Mouse (Mus musculus) lung, postnatal 0 days (tissue): ENCODE results near the gene Stx8. TPM values are rescaled to one million over a fixed set of nuclear protein-coding genes. Genes with fewer than 3 reads are reported as not detected.

Source experiments
- ATAC-seq: fragments of 200-750 bp; cut with Nextera tagmentation; 2 replicates; pipeline ENCODE4 v1.8.0; 2017; ENCODE audit warnings: moderate library complexity
- DNase-seq: peaks from one replicate; pipeline ENCODE4 v3.0.0-alpha.2; 2016; ENCODE audit warnings: low spot score
- H3K27ac ChIP-seq: fragments of 300-500 bp; sonication (generic); 2 replicates; pipeline ENCODE4 v1.5.1; 2014; ENCODE audit warnings: antibody characterized with exemption, mild to moderate bottlenecking, low read length, mixed read lengths
- H3K27me3 ChIP-seq: fragments of 300-500 bp; sonication (generic); replicated peaks from 2 replicates; pipeline ENCODE4 v1.6.1; 2014; ENCODE audit warnings: low read length, mixed read lengths; ENCODE audit not compliant: insufficient read depth
- H3K36me3 ChIP-seq: fragments of 300-500 bp; sonication (generic); 2 replicates; pipeline ENCODE4 v1.6.1; 2014; ENCODE audit warnings: low read length, mixed read lengths; ENCODE audit not compliant: insufficient read depth
- H3K4me1 ChIP-seq: fragments of 300-500 bp; sonication (generic); 2 replicates; pipeline ENCODE4 v1.6.1; 2014; ENCODE audit warnings: antibody characterized with exemption, low read depth, low read length, mixed read lengths; ENCODE audit not compliant: insufficient read depth
- H3K4me2 ChIP-seq: fragments of 300-500 bp; sonication (generic); replicated peaks from 2 replicates; pipeline ENCODE4 v1.6.1; 2014; ENCODE audit warnings: low read depth, mild to moderate bottlenecking, low read length, moderate library complexity, mixed read lengths
- H3K4me3 ChIP-seq: fragments of 300-500 bp; sonication (generic); 2 replicates; pipeline ENCODE4 v1.5.1; 2014; ENCODE audit warnings: low read depth, low read length
- H3K9ac ChIP-seq: fragments of 300-500 bp; sonication (generic); replicated peaks from 2 replicates; pipeline ENCODE4 v1.6.1; 2014; ENCODE audit warnings: low read depth, mild to moderate bottlenecking
- H3K9me3 ChIP-seq: fragments of 300-500 bp; sonication (generic); 2 replicates; pipeline ENCODE4 v1.6.1; 2016; ENCODE audit warnings: low read length, mixed read lengths
- CTCF ChIP-seq: IDR thresholded peaks from 2 replicates; pipeline ENCODE4 v1.5.1; 2016; ENCODE audit warnings: antibody characterized with exemption, mild to moderate bottlenecking
- EP300 ChIP-seq: IDR thresholded peaks from 2 replicates; pipeline ENCODE4 v1.6.1; 2016; ENCODE audit warnings: antibody characterized with exemption, mild to moderate bottlenecking, control low read depth
- WGBS: fragments of 180-500 bp; shearing (Covaris S2); extraction: QIAGEN DNeasy Blood & Tissue Kit; methylation state at CpG from one replicate; pipeline ENCODE4 v1.1.7; 2014; 5-methylcytosine and 5-hydroxymethylcytosine counted together
- polyA plus RNA-seq: library from polyadenylated mRNA; unstranded; fragments of >200 nt; fragmentation: Nextera tagmentation; extraction: Ambion mirVana; gene quantifications from 2 replicates; pipeline ENCODE4 v1.2.1, GENCODE M21; 2015

The Stx8 gene
- polyA plus RNA-seq, 1 experiment from 2014 or later, result 72.5 TPM

DNA sequence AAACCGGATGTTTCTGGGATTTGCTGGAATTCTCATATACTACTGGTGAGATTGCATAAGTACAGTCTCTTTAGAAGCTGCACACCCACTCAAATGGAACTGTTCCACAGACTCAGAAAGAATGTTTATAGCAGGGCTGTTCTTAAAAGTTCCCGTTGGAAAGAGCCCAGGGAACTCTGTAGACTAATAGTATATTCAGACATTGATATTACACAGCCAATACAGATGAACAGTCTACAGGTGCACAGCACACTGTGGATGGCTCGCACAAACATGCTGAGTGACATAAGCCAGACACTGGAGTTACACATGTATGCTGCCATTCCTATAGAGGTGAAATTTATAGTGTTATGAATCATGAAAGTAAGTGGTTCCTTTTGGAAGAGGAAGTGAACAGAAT lies 32.9 kb downstream of the Stx8 start:
- Histone ChIP-seq H3K9ac (no peak overlapping the region), H3K4me1 (no peaks in the 10 kb centered on the region), H3K27ac (no peak overlapping the region), H3K4me3 (no peak overlapping the region), H3K9me3 (no peaks in the 10 kb centered on the region), H3K36me3 (no peaks in the 10 kb centered on the region), H3K4me2 (no peak overlapping the region), H3K27me3 (no peaks in the 10 kb centered on the region)
- WGBS, result 68% methylated on average over 3 of the region's 3 CpGs
- no peak for ATAC-seq
- no peak for DNase-seq
- no peak for TF ChIP-seq CTCF
- TF ChIP-seq EP300, result no peak

GRCm38 (mm10) chr11:67999629-68000028 lies 33.6 kb downstream of the Stx8 start:
- H3K4me3 ChIP-seq, result no peak overlapping the region
- no peaks in the 10 kb centered on the region for H3K36me3 ChIP-seq
- ATAC-seq (no peak), DNase-seq (peak; percentile 48)
- H3K9ac ChIP-seq, result no peak overlapping the region
- H3K4me1 ChIP-seq, result no peaks in the 10 kb centered on the region
- 64% methylated on average over 5 of the region's 5 CpGs for WGBS
- no peak overlapping the region for H3K27ac ChIP-seq
- TF ChIP-seq EP300 (no peak), CTCF (peak; percentile 63)
- no peaks in the 10 kb centered on the region for H3K27me3 ChIP-seq
- no peaks in the 10 kb centered on the region for H3K9me3 ChIP-seq
- no peak overlapping the region for H3K4me2 ChIP-seq

DNA sequence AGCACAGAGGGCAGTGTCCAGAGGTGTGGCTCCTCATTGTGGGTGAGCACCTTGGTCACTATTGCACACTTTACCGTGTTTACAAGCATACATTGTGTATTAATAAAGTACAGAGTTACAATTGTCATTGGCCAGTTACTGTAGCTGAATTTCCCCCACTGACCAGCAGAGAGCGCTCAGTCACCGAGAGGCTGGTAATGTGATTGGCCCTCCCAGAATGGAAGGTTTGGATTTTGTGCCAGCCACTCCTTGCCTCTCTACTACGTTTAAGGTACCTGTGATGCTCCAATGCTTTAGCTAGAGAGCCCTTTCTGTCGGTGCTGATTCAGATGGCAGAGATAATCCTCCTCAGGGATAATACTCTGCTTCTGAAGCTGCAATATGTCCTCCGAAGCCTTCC lies 38.2 kb downstream of the Stx8 start:
- ATAC-seq (peak; percentile 53), DNase-seq (peak; percentile 82)
- Histone ChIP-seq H3K9ac (no peak overlapping the region), H3K4me2 (no peak overlapping the region), H3K9me3 (no peaks in the 10 kb centered on the region), H3K27ac (no peak overlapping the region), H3K27me3 (no peaks in the 10 kb centered on the region), H3K4me1 (peaks cover 6% of the 10 kb centered on the region; the same call in 1 of the 2 replicates), H3K36me3 (no peaks in the 10 kb centered on the region; the same call in 1 of the 2 replicates), H3K4me3 (no peak overlapping the region)
- TF ChIP-seq CTCF (peak; percentile 98), EP300 (no peak)
- 19% methylated on average over 6 of the region's 6 CpGs for WGBS

GRCm38 (mm10) chr11:68006216-68006789 lies 40.3 kb downstream of the Stx8 start:
- Histone ChIP-seq H3K4me1 (peaks cover 6% of the 10 kb centered on the region; the same call in 1 of the 2 replicates), H3K4me2 (no peak overlapping the region), H3K27ac (no peak overlapping the region), H3K9ac (no peak overlapping the region), H3K9me3 (no peaks in the 10 kb centered on the region), H3K4me3 (no peak overlapping the region), H3K36me3 (no peaks in the 10 kb centered on the region; the same call in 1 of the 2 replicates), H3K27me3 (no peaks in the 10 kb centered on the region)
- peak; percentile 51 for DNase-seq
- WGBS, result 23% methylated on average over 8 of the region's 8 CpGs
- TF ChIP-seq EP300, result peak; percentile 25; the same call in 1 of the 2 replicates
- no peak for TF ChIP-seq CTCF
- ATAC-seq, result no peak

- Histone ChIP-seq H3K27ac (no peak overlapping the region), H3K4me1 (peaks cover 6% of the 10 kb centered on the region; the same call in 1 of the 2 replicates), H3K9me3 (no peaks in the 10 kb centered on the region), H3K4me2 (no peak overlapping the region), H3K9ac (no peak overlapping the region), H3K36me3 (no peaks in the 10 kb centered on the region; the same call in 1 of the 2 replicates), H3K27me3 (no peaks in the 10 kb centered on the region), H3K4me3 (no peak overlapping the region)
- DNase-seq, result no peak
- WGBS, result 45% methylated on average over 6 of the region's 6 CpGs
- TF ChIP-seq CTCF (peak; percentile 33), EP300 (no peak)
- ATAC-seq, result no peak
Measured at GRCm38 (mm10) chr11:68007645-68008044, 41.7 kb downstream of the Stx8 start.

DNA sequence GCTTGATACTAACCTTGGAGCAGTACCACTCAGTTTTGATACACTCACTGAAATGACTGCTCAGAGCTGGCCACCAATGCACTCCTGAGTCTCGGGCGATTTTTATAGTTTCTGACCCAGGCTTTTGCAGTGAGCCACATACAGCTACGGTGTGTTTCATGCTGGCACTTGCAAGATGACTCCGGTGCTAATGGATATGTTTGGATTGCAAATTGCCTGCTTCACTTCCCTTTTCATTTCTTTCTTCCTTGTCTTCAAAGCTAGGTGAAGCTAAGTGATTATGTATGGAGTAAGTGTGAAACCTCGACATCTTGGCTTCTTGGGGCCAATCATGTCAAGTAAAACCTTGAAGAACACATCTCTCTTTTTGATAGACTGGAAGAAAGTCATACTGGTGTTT lies 43.4 kb downstream of the Stx8 start:
- ATAC-seq, result no peak
- no peaks in the 10 kb centered on the region; the same call in 1 of the 2 replicates for H3K36me3 ChIP-seq
- 66% methylated on average over 5 of the region's 5 CpGs for WGBS
- TF ChIP-seq EP300 (no peak), CTCF (no peak)
- peaks cover 6% of the 10 kb centered on the region; the same call in 1 of the 2 replicates for H3K4me1 ChIP-seq
- no peak for DNase-seq
- no peaks in the 10 kb centered on the region for H3K27me3 ChIP-seq
- no peaks in the 10 kb centered on the region for H3K9me3 ChIP-seq
- no peak overlapping the region for H3K9ac ChIP-seq
- H3K4me3 ChIP-seq, result no peak overlapping the region
- H3K27ac ChIP-seq, result no peak overlapping the region
- H3K4me2 ChIP-seq, result no peak overlapping the region

GRCm38 (mm10) chr11:68012207-68012606 lies 46.2 kb downstream of the Stx8 start:
- DNase-seq (no peak), ATAC-seq (no peak)
- H3K4me2 ChIP-seq, result no peak overlapping the region
- no peak for TF ChIP-seq EP300
- TF ChIP-seq CTCF, result no peak
- H3K4me3 ChIP-seq, result no peak overlapping the region
- H3K4me1 ChIP-seq, result no peaks in the 10 kb centered on the region
- H3K9me3 ChIP-seq, result no peaks in the 10 kb centered on the region
- no peak overlapping the region for H3K9ac ChIP-seq
- no peak overlapping the region for H3K27ac ChIP-seq
- H3K36me3 ChIP-seq, result no peaks in the 10 kb centered on the region; the same call in 1 of the 2 replicates
- WGBS, result 78% methylated on average over 7 of the region's 7 CpGs
- no peaks in the 10 kb centered on the region for H3K27me3 ChIP-seq
